Mouse (Mus musculus) gastrocnemius, postnatal 4 days (tissue): ENCODE measurements around the gene Pcbp3. TPM values are rescaled to one million over a fixed set of nuclear protein-coding genes. Genes with fewer than 3 reads are reported as not detected.

Experiments used
- DNase-seq, 2 experiments: peaks; one replicate each; pipeline ENCODE4 v3.0.0; 2021 to 2022; ENCODE audit warnings: low spot score in 2 of 2, mixed read lengths in 2 of 2
- total RNA-seq, 2 experiments: library from RNA; stranded (reverse); gene quantifications; 2 replicates each; pipeline ENCODE4 v1.2.3; 2021

The Pcbp3 gene
- total RNA-seq, 2 experiments from 2014 or later: 10.3 to 10.9 TPM

- no peak for DNase-seq
Observed at GRCm38 (mm10) chr10:76857879-76858278, 103.8 kb downstream of the Pcbp3 start.

DNA sequence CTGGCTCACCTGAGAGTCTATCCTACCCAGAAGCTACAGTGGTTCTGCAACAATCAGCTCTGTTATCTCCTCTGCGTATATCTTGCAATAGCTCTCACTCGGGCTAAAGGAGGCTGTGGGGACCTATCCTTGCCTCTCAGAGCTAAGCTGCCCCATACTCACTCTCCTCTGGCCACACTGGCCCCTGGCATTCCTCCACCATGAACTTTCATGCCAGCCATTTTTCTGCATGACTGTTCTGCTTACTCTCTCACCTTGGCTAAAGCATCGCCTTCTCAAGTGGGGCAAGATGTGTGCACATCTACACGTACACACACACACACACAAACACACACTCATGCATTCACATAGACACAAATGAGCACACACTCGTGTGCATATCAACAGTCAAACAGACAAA is 115.2 kb downstream of the Pcbp3 start:
- no peak for DNase-seq

- DNase-seq: no peak
Observed at GRCm38 (mm10) chr10:76844901-76845300, 116.8 kb downstream of the Pcbp3 start.

DNA sequence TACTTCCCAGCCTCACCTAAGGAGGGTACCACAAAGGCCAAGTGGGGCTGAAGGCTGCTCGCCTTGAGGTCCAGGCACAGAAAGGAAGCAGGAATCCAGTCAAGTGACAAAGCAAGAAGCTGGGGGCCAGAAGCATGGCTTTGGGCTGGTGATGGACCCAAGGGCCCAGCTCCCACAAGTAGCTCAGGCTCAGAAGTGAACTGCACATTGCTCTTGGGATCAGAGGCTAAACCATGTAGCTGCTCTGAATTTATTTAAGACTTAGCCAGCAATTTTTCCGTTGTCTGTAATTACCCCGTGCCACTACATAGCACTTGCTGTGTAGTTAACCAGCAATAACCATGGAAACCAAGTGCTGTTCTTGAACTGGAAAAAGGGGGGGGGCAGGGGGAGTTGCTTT is 117.3 kb downstream of the Pcbp3 start:
- no peak for DNase-seq

DNA sequence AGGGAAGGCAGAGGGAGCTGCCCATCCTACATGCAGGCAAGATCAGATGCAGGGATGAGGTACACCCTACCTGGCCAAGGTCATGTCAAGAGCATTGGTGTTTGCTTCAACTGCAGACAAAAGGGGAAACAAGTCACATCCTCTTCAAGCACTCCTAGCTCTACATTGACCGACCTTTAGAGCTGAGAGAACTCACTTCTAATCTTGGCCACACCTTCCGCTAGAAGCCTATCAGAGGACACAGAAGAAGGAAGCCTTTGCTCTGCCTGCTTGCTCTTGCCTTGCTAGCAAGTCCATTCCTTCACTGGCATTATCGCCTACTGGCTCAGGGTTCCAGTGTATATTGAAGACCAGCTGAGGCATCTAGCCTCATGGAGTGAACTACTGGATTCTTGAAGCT is 119.6 kb downstream of the Pcbp3 start:
- DNase-seq: no peak

GRCm38 (mm10) chr10:76841220-76841619 is 120.5 kb downstream of the Pcbp3 start:
- no peak for DNase-seq

DNA sequence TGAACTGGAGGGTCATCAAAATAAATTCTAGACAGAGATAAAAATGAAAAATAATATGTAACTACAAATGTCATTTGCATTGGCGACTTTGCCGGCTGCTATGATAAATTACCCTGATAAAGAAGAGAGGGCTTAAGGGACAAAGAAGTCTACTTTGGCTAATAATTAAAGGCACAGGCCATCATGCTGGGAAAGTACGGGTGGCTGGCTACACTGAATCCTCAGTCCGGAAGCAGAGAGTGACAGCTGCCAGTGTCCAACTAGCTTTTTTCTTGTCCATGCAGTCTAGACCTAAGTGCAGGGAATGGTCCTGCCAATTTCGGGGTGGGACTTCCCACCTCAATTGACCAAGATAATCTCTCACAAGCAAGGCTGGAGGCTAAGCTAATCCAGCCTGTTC is 121.1 kb downstream of the Pcbp3 start:
- no peak for DNase-seq

DNA sequence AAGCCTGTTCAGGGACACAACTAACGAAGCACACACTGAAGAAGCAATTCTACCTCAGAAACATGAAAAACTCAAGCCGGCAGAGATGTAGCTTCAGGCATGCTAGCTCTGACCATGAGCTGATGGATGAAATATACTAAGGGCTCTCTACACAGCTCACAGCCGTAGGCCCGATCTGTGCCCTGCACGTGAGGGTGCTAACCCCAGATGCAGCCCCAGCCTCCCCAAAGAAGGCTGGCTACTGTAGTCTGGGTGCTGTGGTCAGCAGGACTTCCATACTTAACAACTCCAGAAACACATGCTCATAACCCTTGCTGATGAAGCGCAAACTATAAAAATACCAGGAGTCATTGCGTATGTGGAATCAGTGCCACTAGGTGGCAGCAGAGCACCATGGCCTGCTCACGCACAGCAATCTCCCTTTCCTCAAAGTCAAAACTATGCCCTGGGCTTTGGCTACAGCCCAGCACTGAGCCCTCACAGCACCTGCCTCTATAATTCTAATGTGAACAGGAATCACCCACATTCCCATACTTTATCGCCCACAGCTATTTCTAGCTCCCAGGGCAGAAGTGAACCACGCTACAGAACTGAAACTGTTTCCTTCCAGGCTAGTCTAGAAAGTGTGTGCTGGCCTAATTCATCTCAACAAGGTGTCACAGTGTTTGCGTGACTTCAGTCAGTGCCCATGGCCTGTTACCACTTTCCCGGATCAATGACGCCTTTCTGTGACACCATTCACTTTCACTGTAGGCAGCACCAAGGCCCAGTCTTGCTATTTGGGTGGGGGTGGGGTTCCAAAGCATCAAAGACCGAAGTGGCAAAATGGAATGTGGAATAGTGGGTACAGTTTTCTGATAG is 126.0 kb downstream of the Pcbp3 start:
- peak; percentile 57 to 79 for DNase-seq

- no peak for DNase-seq
Observed at GRCm38 (mm10) chr10:76832841-76833240, 128.8 kb downstream of the Pcbp3 start.

DNA sequence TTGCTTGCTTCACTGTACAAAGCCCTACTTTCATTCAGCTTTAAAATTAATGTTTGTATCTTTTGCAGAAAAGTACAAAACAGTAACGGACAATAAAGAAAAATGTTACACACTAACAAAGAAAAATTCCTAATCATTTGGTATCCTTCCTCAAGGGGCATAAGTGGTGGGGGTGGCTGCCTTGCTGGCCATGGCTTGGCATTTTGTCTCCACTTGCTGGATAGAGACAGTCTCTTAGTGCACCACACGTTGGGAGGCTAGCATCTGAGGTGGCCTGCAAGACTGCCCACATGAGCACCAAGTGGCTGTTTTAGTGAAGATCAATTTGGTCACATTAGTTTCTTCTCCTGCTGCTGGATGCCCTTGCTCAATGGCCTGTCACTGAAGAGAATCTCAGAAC is 129.8 kb downstream of the Pcbp3 start:
- DNase-seq: no peak

DNA sequence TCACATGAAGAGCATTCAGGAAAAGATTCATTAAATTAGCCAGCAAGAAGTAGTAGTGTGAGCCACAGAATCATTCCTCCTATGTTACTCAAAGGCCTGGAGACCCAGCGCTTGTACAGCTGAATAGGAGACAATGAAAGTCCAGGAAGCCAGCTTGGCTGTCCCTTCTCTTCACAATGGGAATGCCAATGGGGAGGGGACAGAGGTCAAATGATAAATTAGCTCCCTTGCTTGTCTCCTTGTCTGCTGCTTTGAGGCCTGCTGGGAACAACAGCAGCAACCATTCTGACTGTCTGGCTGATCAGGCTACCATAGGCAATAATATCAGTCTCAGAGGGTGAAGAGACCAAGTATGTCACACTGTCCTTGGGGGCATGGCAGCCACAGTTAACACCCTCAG is 130.5 kb downstream of the Pcbp3 start:
- no peak for DNase-seq

DNA sequence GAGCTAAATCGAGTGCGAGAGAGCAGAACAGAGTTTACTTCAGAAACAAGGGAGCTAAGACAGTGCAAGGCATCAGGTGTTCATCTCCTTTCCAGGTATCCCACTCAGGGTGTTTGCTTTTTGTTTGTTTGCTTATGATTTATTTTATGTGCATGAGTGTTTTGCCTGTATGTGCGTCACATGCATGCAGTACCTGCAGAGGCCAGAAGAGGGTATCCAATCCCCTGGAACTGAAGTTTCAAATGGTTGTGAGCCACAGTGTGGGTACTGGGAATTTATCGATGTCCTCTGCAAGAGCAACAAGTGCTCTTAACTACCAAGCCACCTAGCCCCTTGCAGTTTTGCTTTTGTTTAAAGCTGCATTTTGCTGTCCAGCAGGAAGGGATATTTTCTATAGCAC is 132.8 kb downstream of the Pcbp3 start:
- DNase-seq: no peak

DNA sequence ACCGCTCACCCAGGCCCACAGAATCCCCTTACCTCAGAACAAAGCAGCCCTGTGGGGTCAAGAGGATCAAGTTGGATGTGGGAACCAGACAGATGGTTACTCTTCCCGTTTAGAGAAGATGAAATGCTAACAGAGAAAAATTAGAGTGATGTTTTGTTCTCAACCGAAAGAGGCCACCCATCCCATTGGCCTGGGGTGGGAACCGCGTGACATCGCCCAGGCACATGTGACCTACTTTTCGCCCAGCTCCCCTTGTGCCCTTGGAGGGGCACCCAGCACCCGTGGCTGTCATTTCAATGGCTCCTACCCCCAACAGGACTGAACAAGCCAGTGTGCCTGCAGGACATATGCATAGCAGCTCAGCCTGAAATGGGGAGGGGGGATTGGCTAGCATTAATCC is 139.0 kb downstream of the Pcbp3 start:
- DNase-seq: no peak

DNA sequence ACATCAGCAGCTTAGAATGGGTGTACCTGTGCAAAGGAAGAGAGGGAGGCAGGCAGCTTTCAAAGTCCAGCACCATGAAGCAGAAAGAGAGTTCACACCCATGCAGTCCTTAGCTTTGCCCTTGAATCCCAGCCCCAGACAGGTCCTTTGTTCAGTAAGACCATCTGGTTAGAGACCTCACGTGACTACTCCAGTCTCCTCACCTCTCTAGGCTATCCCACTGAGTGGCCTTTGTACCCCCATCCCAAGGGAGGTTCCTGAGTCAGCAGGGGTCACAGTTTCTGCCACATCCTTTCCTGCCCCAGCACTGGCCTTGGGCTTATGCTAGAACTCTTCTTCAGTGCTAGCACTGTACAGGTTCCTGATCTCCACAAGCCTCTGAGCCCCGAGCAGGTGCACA is 142.4 kb downstream of the Pcbp3 start:
- no peak for DNase-seq

DNA sequence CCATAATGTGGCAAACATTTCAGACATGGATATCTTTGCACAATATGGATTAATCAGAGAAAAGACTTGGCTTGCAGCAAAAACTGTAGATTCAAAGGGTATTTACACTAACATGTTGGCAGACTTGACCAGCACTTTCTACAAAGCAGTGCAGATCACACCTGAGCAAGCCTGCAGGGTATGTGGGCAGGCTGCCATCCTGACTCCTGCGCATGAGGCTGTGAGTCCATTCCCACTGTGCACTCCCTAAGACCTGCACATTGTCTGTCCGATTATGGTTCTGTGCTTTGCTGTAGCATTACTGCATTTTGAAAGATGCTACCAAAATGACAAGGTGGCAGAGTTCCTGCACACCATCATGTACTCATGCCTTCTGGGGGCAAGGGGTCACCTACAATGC is 143.3 kb downstream of the Pcbp3 start:
- no peak for DNase-seq

DNA sequence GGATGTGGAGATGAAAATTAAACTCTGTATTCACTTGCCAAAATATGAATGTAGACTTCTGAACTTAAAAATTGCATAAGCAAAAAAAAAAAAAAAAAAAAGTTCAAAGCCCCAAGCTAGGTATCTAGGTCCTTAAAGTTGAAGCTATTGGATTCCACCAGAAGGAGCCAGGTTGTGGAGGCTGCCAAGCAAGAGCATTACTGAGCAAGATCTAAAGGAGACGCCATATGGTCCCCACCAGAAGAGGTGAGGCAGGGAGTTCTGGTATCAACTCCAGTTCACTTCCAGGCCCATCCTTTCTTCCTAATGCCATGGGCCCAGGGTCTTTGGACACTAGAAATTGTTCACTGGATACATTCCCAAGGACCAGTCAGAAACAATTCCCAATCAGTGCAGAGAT is 144.8 kb downstream of the Pcbp3 start:
- DNase-seq: no peak

DNA sequence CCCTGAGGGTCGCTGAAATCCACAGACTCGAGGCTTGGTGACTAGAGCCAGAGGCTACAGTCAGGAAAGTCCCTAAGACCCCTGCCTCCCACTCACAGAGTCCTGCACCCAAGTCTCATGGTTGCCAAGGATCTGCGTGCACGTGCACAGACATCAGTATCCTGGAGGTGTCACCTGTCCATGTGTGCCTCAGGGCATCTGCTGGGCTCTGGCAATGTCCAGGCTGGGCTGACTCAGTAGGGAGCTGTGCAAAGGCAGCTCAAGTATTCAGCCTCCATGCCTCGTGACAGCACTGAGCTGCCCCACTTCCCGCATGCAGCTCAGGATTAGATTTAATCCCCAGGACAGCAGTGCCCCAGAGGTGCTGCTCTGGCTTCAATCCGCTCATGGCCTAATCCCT is 145.3 kb downstream of the Pcbp3 start:
- no peak for DNase-seq

- DNase-seq: no peak
Observed at GRCm38 (mm10) chr10:76815481-76815880, 146.2 kb downstream of the Pcbp3 start.

DNA sequence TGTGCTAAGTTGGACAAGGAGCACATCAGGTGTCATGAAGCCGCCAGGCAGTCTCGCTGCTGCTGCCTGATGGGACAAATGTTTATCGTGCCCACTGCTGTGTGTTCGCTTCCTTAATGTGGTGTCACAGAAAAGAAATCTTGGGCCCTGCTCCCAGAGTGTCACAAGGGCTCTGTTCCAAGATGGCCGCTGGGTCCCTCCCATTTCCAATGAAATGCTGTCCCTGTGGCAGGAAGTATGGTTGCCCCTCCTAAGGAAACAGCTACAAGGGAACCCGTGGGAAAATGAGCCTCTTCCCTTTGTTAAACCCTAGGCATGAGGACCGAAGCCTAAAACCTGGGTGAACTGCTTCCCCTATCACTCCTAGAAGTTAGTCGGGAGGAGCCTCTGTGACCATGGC is 146.9 kb downstream of the Pcbp3 start:
- DNase-seq: no peak

GRCm38 (mm10) chr10:76809916-76810660 is 151.6 kb downstream of the Pcbp3 start:
- no peak for DNase-seq

DNA sequence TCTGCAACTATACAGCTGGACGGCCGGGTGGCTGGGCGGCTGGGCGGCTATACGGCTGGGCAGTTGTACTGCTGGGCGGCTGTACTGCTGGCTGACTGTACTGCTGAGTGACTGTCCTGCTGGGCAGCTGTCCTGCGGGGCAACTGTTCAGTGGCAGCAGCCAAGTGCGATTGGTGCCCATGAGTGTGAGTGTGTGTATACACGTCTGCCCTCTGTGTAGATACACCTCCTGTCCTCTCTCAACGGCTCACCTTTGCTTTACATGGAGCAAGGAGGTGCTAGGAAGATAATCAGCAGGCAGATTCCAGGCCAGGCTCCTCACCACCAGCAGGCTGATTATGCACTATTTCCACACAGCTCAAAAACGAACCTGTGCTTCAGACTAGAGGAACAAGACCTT is 152.2 kb downstream of the Pcbp3 start:
- DNase-seq: no peak
